Mouse (Mus musculus): ENCODE data around the gene Babam2.
"Not testable (repeated sequence)": the region's sequence is repeated elsewhere in the genome, so short reads cannot be mapped to it uniquely, and the experiment has no call there.

The Babam2 gene

DNA sequence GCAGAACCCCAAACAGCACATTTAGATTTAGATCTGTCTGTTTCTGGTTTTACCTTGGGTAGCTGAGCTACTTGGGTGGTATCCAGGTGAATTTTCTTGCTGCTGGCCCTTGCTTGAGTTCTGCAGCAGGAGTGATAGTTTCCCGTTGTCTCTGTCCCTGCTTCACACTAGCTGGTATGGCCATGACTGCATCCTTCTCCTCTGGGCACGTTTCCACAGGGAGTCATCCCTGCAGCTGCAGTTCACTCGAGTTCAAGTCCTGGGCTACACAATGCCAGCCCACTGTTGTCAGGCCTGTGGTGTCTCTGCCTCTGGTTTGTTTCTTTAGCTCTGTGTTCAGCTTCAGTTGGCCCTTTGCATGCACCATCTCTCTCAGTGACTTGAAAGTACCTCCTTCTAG, 239.0 kb downstream of the Babam2 start:
- no peak for DNase-seq (ENCODE audit: low spot score in 2 of 2)

DNA sequence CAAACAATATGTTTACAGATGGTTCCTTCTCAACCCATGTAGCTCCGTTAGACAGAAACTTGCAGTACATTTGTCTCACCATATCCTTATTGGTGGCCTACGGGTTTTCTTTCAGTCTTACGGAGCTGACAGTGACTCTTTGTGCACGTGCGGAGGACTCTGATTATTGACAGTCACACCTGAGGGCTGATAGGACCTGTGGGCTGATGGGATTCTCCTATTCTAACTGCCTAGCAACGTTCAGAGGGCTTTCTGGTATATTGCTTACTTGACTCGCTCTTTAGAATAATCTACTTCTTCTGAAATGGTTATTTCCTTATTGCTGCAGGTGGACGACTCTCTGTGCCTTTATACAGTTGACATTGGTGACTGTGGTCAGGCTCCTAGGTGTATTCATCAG, 243.4 kb downstream of the Babam2 start:
- DNase-seq (ENCODE audit: low spot score in 2 of 2): no peak

DNA sequence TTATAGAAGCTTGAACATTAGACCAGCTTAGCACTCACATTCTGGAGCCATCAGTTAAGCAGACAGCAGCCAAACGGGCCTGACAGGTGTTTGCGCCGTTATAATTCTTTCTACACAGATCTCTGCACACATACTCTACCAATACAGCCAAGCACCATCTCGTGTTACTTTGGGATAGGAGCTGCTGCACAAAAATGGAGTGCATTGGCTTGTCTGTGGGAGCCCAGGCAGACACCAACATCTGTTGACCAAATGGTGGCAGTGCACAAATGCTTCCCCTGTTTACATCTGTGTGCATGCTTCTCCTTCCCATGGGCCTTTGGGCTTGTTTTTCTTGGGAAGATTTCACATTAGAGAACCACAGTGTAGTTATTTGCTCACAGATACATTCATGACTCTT, 249.7 kb downstream of the Babam2 start:
- no peak for DNase-seq (ENCODE audit: low spot score in 2 of 2)

DNA sequence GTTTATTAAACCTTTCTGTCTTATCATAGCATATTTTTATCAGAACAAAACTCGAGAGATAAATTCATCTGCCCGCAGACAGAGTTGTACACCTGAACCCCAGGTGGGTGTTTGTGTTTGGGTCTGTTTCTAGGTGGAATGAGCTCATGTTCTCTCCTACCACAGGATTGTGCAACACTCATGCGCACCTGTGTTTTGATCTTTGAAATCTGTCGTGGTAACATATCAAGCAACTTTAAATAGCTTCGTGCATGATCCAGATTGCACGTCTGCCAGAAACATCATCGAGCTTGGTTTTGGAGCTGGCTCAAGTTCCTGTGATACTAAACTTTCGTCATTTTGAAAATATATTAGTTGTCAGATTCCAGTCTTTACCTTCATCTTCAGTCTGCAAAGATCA, 251.9 kb downstream of the Babam2 start:
- DNase-seq (ENCODE audit: low spot score in 2 of 2): no peak

DNA sequence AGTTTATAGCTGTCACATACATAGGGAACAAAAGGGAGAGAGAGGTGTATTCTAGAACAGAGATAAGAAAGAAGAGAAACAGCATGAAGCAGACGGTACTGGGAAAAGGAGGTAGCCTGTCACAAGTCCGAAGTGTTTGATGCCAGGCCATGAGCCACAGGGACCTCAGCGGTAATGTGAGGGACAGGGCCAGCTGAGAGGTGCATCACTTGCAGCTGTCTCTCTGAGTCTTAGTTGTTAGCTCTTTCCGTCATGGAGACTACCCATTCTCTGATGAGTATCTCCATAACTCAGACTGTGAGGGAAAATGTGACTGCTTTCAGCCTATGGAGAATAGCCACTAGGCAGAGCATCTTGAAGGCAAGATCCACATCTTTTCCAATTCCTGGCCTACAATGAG, 253.0 kb downstream of the Babam2 start:
- no peak for DNase-seq (ENCODE audit: low spot score in 2 of 2)

DNA sequence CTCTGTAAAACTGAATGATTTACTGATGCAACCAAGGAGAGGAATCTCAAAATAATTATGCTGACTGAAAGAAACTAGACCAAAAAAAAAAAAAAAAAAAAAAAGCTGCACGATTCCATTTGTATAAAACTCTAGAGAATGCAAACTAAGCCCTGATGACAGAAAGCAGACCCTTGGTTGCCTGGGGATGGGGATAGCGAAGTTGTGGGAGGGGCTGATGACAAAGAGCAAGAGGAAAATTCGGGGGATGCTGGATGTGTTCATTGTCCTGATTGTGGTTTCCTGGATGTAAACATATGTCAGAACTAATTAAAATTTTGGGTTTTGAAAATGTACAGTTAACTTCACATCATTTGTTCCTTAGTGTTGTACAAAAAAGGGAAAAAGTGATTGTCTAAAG, 257.7 kb downstream of the Babam2 start:
- DNase-seq (ENCODE audit: low spot score in 2 of 2): no peak

DNA sequence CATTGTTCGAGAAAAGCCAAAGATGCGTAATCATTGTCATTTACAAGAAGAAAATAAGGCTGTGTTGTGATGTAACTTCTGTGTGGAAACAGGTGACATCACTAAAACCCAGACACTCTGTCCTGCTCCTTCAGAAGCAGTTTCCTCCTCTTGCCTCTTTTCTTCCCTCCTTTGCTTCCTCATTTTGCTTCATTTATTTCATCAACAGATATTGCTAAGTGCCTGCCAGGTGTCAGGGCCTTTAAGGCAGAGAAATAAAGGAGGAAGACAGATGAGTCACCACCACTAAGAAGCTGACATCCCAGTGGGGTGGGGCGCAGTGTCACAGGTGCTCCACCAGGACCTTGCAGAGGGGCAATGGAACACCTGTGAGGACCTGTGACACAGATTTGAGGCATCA, 258.9 kb downstream of the Babam2 start:
- DNase-seq (ENCODE audit: low spot score in 2 of 2): no peak

DNA sequence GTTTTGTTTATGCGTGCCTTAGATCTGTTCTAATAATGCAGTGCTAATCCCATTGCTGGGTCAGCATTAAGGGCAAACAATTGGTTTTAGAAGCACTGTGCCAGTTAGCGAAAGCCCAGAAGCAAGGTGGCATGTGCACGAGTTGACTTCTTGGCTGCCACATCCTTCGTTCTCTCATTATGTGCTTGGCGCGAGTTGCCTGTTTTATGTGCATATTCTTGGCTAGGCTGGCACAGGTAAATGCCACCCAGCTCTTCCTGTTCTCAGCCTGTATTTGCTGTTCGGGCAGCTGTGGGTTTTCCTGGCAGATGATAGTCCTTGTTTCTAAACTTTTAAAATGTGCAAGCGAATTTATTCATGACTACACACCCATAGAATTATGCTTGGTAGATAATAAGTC, 262.4 kb downstream of the Babam2 start:
- DNase-seq (ENCODE audit: low spot score in 2 of 2): no peak

DNA sequence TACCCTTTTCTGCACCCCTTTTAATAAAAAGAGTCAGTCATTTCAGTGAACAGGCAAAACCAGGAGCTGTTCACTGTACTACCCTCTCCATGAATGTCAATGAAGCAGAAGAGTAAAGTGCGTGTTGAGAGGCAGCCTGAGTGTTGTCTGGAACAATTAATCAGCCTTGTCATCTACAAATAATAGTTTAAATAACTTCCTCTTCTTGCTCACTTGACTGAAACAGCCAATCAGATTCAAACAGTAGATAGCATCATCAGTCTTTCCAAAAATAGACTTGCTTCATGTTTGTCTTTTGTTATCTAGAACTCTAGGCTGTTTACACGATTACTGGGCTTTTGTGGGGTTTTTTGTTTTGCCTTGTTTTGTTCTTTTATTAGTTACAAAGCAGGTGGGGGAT, 263.9 kb downstream of the Babam2 start:
- DNase-seq (ENCODE audit: low spot score in 2 of 2): no peak

DNA sequence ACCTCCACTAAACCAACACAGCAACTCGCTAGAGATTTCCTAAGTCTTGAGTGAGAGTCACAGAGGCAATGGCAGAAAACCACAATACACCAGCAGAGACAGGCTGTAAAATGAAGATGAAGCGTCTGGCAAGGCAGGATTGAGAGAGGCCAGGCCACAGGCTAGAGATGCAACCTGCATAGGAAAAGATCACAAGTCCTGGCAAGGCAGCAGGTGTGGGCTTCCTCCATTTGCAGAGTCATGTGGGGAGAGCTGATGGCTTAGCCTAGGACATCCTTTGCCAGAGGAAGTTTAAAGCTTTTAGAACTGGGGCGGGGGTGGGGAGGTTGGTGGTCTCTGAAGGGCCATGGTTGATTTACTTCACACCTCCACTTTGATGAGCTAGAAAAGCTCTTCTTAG, 264.9 kb downstream of the Babam2 start:
- DNase-seq (ENCODE audit: low spot score in 2 of 2): no peak

DNA sequence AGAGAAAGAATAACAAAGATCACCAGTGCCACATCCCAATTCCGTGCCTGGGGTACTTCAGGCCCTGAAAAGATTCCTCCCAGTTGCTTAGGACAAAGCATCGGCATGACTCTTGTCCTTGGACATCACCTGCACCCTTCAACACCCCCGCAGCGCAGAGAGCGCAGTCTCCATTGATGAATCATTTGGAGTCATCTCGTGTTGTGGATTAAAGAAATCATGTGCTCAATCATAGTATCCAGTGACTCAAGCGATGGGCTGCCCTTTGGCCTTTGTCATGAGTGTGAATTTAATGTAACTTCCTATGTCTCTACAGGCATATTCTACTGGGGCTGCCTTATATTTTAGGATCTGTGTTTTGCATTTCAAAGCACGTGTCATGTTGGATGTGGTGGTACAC, 265.9 kb downstream of the Babam2 start:
- no peak for DNase-seq (ENCODE audit: low spot score in 2 of 2)

DNA sequence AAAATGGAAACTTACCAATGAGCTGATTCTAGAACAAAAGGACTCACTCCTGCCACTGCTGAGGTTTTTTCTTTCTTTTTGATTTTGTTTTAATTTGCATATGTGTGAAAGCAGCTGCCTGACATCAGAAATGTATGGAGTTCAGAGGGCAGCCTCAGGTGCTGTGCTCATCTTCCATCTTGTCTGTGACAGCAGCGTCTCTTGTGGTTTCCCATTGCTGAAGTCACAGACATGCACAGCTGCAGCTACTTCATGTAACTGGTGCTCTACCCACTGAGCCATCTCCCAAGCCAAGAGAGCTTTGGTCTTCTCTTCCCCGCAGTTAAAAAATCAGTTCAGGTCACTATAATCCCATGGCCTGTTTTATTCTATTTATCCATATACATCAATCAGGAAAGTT, 266.4 kb downstream of the Babam2 start:
- DNase-seq (ENCODE audit: low spot score in 2 of 2): no peak

DNA sequence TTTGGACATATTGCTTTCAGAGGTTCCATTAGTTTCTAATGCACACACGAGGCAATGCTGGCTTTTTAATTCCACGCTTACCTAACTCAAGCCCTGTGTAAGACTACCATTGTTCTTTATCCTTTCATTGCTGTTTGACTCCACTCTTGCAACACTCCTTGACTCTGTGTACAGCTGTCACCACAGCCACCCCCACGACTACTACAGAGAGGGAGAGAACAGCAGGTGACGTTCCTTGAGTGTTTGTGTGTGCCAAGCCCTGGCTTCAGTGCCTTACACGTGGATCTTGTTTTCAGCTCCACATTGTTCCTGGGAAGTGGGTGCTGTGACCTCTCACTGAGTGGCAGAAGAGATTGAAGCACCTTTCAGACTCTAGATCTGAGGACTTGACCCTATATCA, 269.3 kb downstream of the Babam2 start:
- no peak for DNase-seq (ENCODE audit: low spot score in 2 of 2)

DNA sequence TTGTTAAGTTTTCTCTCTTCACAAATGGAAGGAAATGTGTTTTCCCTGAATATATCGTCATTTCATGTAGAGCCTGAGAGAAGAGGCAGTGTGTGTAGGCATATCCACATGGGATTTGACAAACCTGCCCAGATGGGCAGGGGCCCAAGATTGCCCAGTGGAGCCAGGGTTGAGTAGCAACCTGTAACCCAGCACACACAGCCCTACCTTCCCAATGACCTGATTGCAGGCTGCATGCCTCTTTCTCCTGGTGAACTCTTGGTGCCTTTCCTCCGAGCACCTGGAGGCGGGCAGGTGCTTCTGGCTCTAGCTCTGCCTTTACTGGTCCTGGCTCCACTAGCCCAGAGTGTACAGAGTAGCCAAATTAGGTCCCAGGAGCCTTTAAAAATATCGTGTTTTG, 270.0 kb downstream of the Babam2 start:
- DNase-seq (ENCODE audit: low spot score in 2 of 2): no peak

DNA sequence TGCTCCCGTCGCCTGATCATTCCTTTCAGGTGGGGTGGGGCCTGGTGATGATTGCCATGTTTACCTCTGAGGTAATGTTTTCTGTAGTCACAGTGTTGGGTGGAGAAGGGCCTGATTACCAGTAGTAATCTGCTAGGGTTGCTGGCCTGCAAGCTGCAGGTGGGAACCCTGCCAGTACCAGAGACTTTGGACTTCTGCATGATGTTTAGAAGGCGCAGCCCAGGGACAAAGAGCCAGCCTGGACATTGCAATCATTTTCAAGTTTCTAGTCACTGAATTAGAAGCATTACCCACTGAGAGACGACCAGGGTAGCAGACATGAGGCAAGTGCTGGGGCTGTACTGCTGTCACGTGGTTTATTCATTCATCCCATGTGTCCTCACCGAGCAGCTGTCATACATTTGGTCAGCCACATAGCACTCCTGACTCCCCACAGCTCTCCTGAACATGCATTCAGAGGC, 270.6 kb downstream of the Babam2 start:
- no peak for DNase-seq (ENCODE audit: low spot score in 2 of 2)

DNA sequence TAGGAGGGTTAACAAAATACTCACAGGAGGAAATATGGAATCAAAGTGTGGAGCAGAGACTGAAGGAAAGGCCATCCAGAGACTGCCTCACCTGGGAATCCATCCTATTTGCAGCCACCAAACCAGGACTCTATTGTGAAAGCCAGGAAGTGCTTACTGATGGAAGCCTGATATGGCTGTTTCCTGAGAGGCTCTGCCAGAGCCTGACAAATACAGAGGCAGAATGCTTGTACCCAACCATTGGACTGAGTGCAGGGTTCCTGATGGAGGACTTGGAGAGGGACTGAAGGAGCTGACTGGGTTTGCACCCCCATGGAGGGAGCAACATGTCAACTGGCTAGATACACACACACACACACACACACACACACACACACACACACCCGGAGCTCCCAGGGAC, 274.9 kb downstream of the Babam2 start:
- DNase-seq (ENCODE audit: low spot score in 2 of 2): not testable (repeated sequence)

DNA sequence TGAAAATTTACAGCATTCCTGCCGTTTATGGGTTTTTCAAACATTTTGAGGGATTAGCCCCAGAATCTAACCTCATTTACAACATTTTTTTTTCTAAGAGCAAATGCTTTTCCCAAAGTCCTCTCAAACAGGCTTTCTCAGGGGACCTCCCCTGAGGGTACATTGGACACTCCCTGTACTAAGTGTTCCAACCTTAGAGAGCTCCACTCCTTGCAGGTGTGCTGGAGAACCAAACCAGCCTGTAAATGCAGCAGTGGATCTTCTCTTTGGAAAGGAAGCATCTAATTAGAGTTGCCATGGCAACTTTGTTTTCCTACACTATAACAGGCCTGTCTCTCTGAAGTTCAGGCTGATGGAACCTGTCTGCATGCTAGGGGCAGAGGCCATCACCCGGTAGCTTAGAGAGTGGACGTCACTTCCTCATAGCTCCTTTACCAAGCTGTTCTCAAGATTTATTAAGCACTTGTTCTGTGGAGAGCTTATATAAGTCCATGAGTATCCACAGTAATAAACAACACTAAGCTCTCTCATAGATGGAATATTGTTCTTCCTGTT, 277.2 kb downstream of the Babam2 start:
- DNase-seq (ENCODE audit: low spot score in 2 of 2): no peak

DNA sequence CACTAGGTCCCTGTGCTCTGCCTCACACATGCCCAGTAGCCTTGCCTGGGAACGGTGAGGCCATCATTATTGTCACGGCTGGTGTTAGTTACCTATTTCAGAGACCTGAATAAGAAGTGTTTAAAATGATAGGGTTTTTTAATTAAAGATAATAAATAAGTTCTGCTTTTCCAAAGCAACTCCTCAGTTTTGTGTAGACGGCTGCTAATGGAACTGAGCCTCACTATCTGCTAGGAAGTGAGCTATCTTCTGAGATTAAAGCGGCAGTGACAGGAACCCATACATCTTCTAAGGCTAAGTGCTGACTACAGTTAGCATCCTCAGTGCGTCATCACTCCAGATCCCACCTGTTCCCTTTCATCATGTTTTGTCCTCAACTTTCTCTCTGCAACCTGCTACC, 284.6 kb downstream of the Babam2 start:
- DNase-seq (ENCODE audit: low spot score in 2 of 2): no peak

DNA sequence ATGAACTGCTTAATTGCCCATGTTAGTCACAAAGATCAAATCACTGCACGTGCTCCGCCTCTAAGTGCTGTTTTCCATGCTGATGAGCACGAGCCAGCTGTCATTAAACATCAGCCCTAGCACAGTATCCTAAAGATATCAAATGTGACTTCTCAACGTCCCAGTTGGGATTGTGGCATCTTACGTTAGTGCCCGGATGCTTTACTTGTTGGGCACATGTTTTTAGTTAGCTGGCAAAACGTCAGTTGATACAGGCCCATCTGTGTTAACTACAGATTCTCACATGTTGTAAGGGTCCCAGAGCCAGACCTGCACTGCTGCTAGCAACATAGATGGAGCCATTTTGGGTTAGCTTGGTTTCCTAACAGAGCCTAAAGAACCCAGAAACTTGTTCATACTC, 285.7 kb downstream of the Babam2 start:
- no peak for DNase-seq (ENCODE audit: low spot score in 2 of 2)

DNA sequence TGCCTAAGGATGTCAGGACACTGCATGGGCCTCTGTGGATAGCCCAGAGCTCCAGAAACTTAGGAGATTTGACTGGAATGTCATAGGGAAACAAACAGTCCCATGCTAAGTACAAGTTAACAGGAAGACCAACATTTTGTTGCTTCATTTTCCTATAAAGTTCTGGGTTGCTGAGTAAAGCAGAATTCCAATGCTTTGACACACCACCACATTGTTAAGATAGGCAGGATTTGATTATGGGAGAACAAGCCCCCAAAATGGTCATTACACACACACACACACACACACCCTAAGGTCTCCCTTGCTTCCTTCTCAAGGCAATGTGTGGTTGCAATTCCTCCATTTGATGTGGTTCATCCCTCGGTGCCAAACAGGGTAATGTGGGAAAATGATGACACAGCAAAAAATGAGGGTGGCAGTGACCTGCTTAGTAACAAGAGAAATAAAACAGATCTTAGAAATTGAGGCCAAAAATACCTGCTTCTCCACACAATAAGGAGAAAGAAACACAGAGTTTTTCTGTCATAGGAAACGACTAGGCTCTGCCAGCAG, 286.4 kb downstream of the Babam2 start:
- no peak for DNase-seq (ENCODE audit: low spot score in 2 of 2)

DNA sequence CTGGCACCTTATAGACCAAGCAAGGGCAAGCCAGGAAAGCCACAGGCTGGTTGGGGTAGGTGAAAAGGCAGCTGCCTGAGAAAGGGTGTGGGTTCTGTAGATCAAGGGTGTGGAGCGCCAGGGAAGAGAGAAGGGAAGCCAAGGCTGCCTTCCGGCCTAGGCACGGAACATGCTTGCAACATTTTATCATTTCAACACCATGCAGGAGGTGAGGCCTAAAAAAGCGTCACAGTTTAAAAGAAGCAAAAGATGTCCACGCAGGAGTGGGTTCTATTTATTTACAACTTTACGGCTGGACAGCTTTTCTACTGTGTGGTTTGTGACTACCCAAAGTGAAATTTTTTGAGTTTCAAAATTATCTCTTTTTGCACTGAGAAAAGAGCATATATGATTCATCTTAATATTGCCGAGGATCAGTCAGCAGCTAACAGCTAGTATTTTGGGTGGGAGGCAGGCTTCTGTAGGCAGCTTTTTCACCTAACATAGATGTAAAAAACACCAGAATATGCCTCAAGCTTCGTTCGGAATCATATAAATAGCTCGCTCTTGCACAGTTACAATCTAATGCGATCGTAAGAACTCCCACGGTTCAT, 287.0 kb downstream of the Babam2 start:
- no peak for DNase-seq (ENCODE audit: low spot score in 2 of 2)

DNA sequence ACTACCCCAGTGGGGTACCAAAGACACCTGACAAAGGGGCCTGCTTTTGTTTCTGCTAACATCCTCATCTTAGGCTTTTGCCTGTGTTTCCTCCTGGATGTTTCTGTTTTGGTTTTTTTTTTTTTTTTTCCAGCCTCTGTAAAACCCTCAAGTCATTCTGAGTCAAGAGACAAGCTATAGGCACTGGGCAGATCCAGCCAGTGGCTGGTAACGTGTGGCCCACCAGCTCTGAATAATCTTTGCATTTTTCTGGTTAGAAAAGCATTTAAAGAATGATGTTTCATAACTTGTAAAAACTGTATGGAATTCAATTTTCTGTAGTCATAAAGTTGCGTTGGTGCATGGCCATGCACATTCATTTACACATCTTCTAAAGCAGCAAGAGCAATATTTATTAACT, 287.5 kb downstream of the Babam2 start:
- DNase-seq (ENCODE audit: low spot score in 2 of 2): no peak

DNA sequence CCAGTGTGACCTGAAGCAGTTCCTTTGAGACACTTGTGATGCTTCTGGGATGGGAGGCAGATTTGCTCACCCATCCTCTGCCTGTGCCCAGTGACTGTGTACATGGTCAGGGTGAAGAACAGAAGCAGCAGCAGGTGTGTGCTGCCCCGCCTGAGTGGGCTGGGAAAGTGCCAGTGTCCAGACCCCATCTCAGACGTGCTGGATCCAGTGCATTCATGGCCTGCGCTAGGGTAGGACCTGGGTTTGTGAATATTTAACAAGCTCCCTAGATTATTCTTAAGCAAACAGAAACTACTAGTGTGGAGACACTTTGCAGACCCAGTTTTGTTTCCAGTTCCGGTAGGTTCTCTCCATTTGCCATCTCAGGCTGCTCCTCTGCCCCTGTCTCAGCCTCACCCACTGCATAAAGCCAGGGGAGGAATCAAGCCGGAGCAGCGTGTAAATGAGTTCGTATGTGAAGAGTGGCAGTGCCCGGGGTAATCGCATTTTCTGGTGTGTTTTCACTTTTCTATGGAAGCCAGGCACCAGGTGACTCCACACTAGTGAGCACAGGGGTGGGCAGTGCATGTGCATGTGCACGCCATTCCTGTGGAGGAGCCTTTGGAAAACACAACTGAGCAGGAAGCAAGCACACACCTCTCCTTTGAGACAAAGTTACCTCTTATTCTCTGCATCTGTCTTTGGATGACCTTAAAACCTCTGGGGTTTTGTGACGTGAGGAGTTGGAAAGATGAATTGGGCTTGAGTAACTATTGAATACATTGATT, 290.2 kb downstream of the Babam2 start:
- no peak for DNase-seq (ENCODE audit: low spot score in 2 of 2)

All from frontal cortex, postnatal 25 days (tissue).